Mouse (Mus musculus): ENCODE measurements around the gene Atoh8.

DNA sequence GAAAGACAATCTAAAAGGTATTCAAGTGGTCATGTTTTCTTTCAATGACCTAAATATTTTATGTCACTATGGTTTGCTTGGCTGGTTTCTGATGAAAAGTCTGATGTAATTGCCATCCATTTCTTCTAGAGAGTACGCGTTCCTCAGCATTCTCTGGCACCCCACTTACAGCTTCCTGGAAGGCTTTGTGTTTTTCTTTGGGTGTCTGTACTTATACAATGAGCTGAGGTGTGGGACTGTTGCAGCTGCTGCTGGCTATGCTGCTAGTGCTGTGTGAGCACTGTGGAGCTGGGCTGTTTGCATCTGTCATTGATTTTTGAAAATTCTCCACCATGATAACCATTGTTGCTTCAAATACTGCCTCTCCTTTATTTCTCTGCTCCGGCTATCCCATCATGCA, 56.4 kb downstream of the Atoh8 start:
- TF ChIP-seq CTCF (conservative IDR thresholded peaks at IDR 0.05 in 1 of 2, IDR thresholded peaks at IDR 0.05 in 1 of 2; ENCODE audit: low read depth in 2 of 2, low read length in 2 of 2) (no peak), RAD21 (IDR thresholded peaks at IDR 0.05; ENCODE audit: low read depth, low read length) (no peak), POLR2A (IDR thresholded peaks at IDR 0.05; ENCODE audit: low read depth, low read length) (no peak), MAX (IDR thresholded peaks at IDR 0.05; ENCODE audit: low read length) (no peak), EP300 (IDR thresholded peaks at IDR 0.05; ENCODE audit: low read length) (no peak), MAFK (IDR thresholded peaks at IDR 0.05; ENCODE audit: insufficient replicate concordance, low read length) (no peak), SIN3A (IDR thresholded peaks at IDR 0.05; ENCODE audit: low read length) (no peak), MEF2A (IDR thresholded peaks at IDR 0.05; ENCODE audit: borderline replicate concordance, low read depth, low read length) (no peak), ZKSCAN1 (IDR thresholded peaks at IDR 0.05; ENCODE audit: borderline replicate concordance, low read depth, low read length) (no peak), NRF1 (IDR thresholded peaks at IDR 0.05; ENCODE audit: low read depth, low read length) (no peak), MAZ (IDR thresholded peaks at IDR 0.05; ENCODE audit: low read depth, low read length) (no peak)

Measured in CH12.LX (cell line).